Mouse (Mus musculus): Measurements from ENCODE around the gene Gm28053. TPM values are rescaled to one million over a fixed set of nuclear protein-coding genes. Genes with fewer than 3 reads are reported as not detected.

Gm28053 gene
- total RNA-seq, 2 experiments from 2014 or later: 1.8 to 5.3 TPM

GRCm38 (mm10) chr6:48685694-48686665 lies 32.4 kb upstream of the Gm28053 start:
- intact Hi-C loops (cut with DNase I): loop anchor here (2.0 kb wide), 3 partner anchors 19 to 61 kb away; partner anchors contain the start of genes Gimap5 and Gimap8
- no peak for DNase-seq (ENCODE audit: low spot score)

- intact Hi-C loops (cut with DNase I): loop anchor here (2.0 kb wide), 1 partner anchor 18 kb away; no protein-coding TSS in a partner anchor
- DNase-seq (ENCODE audit: low spot score): no peak
Observed at GRCm38 (mm10) chr6:48687077-48687476, 31.3 kb upstream of the Gm28053 start.

GRCm38 (mm10) chr6:48689320-48689719 lies 29.1 kb upstream of the Gm28053 start:
- intact Hi-C loops (cut with DNase I): no loop called here
- DNase-seq (ENCODE audit: low spot score): no peak

- DNase-seq (ENCODE audit: low spot score): no peak
- intact Hi-C loops (cut with DNase I): no loop called here
Observed at GRCm38 (mm10) chr6:48692962-48693361, 25.4 kb upstream of the Gm28053 start.

GRCm38 (mm10) chr6:48696830-48697554 lies 21.4 kb upstream of the Gm28053 start:
- intact Hi-C loops (cut with DNase I): no loop called here

GRCm38 (mm10) chr6:48697555-48697930 lies 20.9 kb upstream of the Gm28053 start:
- DNase-seq (ENCODE audit: low spot score): no peak
- intact Hi-C loops (cut with DNase I): no loop called here

More at GRCm38 (mm10) chr6:48696830-48697554, 21.4 kb upstream of the Gm28053 start:
- no peak for DNase-seq (ENCODE audit: low spot score)

- no peak for DNase-seq (ENCODE audit: low spot score)
- intact Hi-C loops (cut with DNase I): no loop called here
Observed at GRCm38 (mm10) chr6:48698066-48698856, 20.1 kb upstream of the Gm28053 start.

- intact Hi-C loops (cut with DNase I): no loop called here
- no peak for DNase-seq (ENCODE audit: low spot score)
Observed at GRCm38 (mm10) chr6:48698888-48699287, 19.5 kb upstream of the Gm28053 start.

GRCm38 (mm10) chr6:48700251-48701075 lies 17.9 kb upstream of the Gm28053 start:
- intact Hi-C loops (cut with DNase I): loop anchor here (5.0 kb wide), 2 partner anchors 42 to 53 kb away; partner anchors contain the start of gene Gimap8
- peak; percentile 35 for DNase-seq (ENCODE audit: low spot score)

GRCm38 (mm10) chr6:48702146-48702545 lies 16.3 kb upstream of the Gm28053 start:
- intact Hi-C loops (cut with DNase I): loop anchor here (5.0 kb wide), 2 partner anchors 40 to 55 kb away; partner anchors contain the start of gene Gimap8
- no peak for DNase-seq (ENCODE audit: low spot score)

GRCm38 (mm10) chr6:48702601-48703000 lies 15.8 kb upstream of the Gm28053 start:
- intact Hi-C loops (cut with DNase I): loop anchor here (5.0 kb wide), 2 partner anchors 40 to 55 kb away; partner anchors contain the start of gene Gimap8
- no peak for DNase-seq (ENCODE audit: low spot score)

- intact Hi-C loops (cut with DNase I): loop anchor here (2.0 to 5.0 kb wide), 3 partner anchors 17 to 57 kb away; partner anchors contain the start of gene Gimap8
- DNase-seq (ENCODE audit: low spot score): no peak
Observed at GRCm38 (mm10) chr6:48704146-48704545, 14.3 kb upstream of the Gm28053 start.

- intact Hi-C loops (cut with DNase I): no loop called here
- DNase-seq (ENCODE audit: low spot score): no peak
Observed at GRCm38 (mm10) chr6:48706130-48706529, 12.3 kb upstream of the Gm28053 start.

- DNase-seq (ENCODE audit: low spot score): no peak
- intact Hi-C loops (cut with DNase I): no loop called here
Observed at GRCm38 (mm10) chr6:48720326-48720725, 1.9 kb downstream of the Gm28053 start.

GRCm38 (mm10) chr6:48723468-48723867 lies 5.1 kb downstream of the Gm28053 start:
- intact Hi-C loops (cut with DNase I): no loop called here
- no peak for DNase-seq (ENCODE audit: low spot score)

GRCm38 (mm10) chr6:48725476-48725875 lies 7.1 kb downstream of the Gm28053 start:
- intact Hi-C loops (cut with DNase I): no loop called here

GRCm38 (mm10) chr6:48727761-48728160 lies 9.4 kb downstream of the Gm28053 start:
- intact Hi-C loops (cut with DNase I): no loop called here

More at GRCm38 (mm10) chr6:48725476-48725875, 7.1 kb downstream of the Gm28053 start:
- peak; percentile 44 for DNase-seq (ENCODE audit: low spot score)

GRCm38 (mm10) chr6:48732864-48733304 lies 14.5 kb downstream of the Gm28053 start:
- no peak for DNase-seq (ENCODE audit: low spot score)

More at GRCm38 (mm10) chr6:48727761-48728160, 9.4 kb downstream of the Gm28053 start:
- DNase-seq (ENCODE audit: low spot score): no peak

More at GRCm38 (mm10) chr6:48732864-48733304, 14.5 kb downstream of the Gm28053 start:
- intact Hi-C loops (cut with DNase I): no loop called here
